Mouse (Mus musculus): ENCODE measurements around the gene 4930432K21Rik.

Gene 4930432K21Rik

DNA sequence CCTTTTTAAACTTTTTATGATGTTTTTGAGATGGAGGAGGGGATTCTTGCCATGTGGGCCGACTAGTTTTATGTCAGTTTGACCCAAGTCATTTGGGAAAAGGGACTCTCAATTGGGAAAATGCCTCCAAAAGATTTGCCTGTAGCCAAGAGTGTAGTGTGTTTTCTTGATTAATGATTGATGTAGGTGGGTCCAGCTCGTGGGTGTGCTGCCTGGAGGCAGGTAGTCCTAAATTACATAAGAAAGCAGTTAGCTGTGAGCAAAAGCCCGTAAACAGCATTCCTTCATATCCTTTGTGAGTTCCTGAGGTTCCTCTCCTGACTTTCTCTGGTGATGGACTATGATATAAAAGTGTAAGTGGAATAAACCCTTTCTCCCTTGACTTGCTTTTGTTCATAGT, 1.4 kb downstream of the 4930432K21Rik start:
- no peak for DNase-seq

DNA sequence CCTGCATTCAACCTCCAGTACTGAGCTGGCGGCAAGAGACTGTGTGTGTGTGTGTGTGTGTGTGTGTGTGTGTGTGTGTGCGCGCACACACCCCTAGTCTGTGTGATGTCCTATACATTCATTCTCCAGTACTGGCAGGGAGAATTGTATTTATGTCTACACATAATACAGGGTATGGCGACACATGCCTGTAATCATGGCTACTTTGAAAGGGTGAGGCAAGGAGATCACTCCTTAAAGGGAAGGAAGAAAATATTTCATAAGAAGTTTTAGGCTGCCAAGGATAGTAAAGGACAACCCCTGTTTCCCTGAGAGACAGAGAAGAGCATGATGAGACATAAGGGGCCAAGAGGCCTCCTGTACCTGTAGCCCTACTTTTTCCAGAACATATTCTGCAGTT, 9.8 kb downstream of the 4930432K21Rik start:
- no peak for DNase-seq

DNA sequence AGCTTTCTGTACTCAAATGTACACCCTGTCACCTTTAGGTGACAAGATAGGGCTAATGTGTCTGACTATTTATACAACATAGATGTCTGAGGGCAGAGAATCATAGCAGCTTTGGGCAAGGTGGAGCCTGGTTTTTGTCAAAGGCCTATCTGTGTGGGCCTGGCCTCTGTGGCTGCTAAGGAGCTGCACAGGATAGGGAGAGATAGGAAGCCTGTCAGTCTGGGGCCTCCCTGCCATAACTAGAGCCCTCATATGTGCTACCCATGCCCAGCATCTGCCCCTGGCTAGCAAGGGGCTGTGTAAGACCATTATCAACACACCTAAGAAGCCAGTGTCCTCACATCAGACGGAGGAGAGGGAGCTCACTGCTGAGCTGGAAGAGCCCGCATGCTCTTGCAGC, 19.9 kb downstream of the 4930432K21Rik start:
- DNase-seq = no peak

DNA sequence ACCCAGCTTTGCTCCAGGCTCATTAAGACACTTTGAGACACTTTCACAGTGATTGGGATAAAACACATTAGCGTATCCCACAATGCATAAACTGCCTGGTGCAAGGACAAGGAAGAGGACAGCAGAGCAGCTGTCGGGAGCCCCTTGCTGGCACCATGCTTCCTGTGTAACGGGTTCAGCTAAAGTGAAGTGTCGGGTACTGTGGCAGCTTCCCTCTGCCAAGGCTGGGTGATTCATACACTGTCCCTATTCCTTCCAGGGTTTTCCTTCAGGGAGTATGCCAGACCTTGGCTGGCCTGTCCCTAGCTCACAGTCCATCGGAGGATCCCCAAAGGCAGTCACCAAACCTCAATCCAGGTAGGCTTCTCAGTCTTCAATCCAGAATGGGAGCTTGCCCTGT, 22.3 kb downstream of the 4930432K21Rik start:
- DNase-seq = no peak

DNA sequence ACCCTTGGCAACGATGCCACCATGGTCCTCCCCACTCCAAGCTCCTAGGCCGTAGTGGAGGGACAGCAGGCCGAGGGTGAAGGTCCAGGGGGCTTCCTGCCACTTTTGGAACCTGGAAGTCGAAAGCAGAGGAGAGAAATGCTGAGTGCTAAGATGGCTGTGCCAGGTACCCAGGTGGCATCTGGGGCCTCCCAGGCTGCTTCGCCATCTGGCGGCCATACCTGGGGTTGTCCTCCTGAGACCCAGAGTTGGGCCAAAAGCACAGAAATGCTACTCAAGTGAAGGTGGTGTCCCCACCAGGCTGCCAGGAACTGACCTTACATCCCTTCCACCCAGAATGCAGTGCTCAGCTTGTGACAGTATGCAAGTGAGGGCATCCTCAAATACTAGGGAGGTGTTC, 26.0 kb downstream of the 4930432K21Rik start:
- DNase-seq = peak; percentile 80

DNA sequence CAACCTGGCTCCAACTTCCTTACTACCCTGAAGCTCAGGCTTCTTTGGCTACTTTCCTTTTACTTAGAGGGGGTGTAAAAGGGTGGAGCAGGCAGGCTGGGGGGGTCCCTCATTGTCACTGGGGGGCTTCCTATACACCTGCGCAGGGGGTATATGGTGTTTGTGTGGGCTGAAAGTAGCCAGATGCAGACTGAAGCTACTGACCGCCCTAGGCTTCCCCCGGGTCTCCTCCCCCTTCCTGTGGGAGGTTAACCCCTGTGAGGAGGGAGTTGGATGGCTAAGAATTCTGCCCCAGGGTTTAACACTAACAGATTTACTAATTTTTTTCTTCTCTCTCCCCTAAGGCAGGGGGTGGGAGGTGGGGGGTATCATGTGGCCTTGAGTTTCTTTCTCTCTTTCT, 28.7 kb downstream of the 4930432K21Rik start:
- no peak for DNase-seq

DNA sequence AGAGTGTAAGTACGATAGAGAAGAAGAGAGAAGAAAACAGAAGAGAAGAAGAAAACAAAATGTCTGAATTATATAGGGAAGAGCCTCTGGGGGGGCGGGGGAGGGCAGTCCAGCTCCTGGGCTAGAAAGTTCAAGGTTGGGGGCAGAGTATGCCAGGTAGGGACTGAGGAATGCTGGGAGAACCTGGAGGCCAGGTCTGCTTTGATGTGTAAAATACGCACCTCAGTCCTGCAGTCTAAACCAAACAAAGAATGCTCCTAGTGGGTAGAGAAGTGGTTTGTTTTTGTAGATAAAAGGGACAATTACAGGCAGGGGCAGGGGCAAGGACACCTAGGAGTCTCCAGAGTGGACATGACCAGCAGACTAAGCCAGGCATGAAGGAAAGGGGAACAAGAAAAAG, 29.6 kb downstream of the 4930432K21Rik start:
- no peak for DNase-seq

DNA sequence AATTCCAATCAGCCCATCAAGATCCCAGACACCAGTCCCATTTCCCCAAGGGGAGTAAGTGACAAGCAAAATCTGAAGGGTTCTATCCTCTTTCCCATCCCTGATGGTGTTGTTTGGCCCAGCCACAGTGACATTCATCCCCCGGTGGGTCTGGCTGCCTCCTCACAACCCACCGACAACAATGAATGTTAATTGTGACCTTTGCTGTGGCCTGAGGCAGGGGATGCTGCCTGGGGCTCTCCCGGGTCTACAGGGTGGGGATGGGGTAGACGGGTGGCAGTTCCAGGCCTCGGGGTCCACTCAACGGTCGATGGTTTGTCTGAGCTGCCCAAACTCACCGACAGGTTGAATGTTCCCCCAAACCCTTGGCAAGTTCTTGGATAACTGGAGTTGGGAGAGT, 30.8 kb downstream of the 4930432K21Rik start:
- DNase-seq = no peak

DNA sequence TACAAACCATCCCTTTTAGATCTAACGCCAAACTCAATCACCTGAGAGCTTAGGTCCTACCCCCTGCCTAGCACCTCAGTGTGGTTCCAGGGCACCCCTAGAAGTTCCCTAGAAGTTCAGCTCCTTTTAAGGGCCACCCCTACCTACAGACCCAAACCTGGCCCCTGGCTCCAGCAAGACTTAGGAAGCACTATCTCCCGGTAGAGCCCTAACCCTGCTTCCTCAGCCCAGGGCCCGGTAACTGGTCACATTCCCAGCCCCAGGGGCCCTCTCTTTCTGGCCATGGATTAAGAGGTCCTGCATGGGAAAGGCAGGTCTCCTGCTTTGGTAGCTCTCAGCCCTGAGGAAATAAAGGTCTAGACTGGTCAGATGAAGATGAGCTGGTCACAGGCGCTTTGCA, 32.1 kb downstream of the 4930432K21Rik start:
- DNase-seq = no peak

DNA sequence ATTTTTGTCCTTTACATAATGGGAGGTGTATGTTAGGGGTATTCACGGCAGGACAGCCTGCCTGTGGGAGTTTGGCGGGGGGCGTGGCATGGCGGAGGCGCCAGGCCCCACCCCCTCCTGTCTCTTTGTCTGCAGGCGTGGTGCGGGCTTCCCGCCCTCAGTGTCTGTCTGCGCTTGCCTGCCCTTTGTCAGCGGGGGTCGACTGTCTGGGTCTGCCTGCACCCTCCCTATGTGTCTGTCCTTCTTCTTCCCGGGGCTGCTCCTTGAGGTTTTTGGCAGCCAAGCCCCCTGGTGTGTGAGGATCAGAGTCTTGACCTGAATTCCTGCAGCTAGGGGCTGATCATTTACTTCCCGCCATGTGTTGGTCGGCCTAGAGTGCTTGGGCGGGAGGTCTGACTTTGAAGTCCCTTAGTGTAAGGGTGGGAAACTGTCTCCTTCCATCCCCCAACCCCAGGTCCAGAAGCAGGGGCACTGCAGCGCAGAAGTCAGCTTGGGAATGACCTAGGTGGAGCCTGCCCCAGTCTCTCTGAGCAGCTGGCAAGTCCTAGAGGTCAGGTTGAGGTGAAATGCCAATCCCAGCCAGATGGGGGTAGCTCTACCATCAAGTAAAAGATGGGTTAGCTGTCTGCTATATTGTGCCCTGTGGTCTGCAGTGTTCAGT, 32.8 kb downstream of the 4930432K21Rik start:
- no peak for DNase-seq

DNA sequence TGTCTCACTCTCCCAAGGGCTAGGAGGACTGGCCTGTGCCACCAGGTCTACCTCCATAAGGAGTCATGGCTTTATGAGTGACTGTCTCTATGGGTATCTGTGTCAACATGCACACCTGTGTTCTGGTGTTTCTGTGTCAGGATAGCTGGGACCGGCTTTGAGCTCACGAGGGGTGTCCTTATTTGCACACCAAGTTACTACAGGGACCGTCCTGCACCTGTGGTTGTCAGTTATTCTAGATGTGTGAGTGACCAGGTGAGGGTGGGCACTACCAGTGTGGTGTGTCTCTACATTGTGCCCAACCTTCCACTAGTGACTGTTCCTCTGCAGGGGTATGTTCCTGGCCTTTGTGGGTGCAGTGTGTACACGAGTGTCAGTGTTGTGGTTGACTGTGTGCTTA, 35.0 kb downstream of the 4930432K21Rik start:
- DNase-seq = no peak

DNA sequence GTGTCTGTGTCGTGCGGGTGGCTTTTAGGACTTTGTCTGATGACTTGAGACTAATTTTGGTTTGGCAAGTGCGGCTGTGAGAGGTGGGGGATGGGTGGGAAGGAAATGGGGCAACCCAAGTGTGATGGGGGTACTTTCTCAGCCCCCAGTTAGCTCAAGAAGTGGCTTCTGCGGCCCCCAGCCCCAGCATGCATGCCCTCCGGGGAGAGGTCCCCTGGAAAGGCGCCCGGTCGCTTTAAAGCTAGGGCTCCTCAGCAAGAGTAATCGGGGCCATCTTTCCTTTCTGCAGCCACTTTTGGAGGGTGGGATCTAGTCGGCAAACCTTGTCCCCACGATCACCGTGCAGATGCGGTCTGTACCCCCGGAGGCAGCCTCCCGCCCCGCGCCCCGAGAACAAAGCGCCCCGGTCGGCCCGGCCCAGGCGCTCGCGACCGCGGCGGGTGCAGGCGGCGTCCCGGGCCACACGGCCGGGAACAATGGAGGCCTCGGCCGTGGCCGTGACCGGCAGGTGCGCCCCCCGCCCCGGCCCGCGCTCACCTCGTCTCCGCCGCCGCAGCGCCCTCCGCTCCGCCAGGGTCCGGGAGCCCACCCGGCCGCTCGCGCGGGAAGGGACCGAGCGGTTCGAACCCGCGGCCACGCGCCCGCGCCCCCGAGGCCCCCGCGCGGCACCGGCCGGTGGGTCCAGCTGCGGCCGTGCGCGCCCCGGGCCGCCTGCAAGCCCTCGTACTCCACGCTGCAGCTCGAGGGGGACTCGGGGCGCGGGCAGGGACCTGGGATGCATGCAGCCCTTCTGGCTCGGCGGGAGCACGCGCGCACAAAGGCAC, 35.6 kb downstream of the 4930432K21Rik start:
- DNase-seq = no peak

DNA sequence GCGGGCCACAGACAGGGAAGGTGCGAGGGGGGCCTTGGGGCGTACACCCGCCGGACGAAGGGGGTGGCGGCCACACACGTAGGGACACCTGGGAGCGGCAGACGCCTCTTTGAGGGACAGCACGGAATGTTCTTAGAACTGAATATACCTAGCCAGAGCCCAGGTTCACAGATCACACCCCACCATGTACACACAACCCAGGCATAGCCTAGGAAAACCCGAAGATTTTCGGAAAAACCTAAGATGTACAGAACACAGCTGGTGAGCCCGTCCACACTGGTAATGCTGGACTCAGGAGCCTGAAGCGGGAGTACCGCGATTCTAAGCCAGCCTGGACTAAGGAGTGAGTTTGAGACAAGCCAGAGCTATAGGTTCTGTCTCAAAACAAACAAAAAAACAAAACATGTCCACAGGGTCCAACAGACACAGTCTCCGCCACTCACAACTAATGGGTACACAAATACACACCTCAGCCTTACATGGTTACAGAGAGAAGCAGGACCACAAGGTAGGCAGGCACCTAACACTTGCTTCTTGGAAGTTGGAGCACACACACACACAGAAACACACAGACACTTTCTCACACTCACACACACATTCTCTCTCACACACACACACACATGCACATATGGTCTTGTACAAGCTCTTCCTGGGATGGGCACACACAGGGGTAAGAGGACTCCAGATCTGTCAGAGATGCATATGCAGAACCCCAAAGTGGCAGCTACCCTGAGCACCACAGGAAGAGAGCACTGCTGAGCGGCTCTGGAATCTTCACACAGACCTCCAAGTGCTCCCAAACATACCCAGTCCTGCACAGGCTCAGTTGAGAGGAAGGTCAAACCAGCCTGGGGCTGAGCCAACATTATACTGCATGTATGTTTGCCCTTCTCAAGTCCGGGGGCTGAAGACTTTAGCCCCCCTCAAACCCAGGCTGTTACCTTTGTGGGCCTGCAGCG, 36.5 kb downstream of the 4930432K21Rik start:
- no peak for DNase-seq

DNA sequence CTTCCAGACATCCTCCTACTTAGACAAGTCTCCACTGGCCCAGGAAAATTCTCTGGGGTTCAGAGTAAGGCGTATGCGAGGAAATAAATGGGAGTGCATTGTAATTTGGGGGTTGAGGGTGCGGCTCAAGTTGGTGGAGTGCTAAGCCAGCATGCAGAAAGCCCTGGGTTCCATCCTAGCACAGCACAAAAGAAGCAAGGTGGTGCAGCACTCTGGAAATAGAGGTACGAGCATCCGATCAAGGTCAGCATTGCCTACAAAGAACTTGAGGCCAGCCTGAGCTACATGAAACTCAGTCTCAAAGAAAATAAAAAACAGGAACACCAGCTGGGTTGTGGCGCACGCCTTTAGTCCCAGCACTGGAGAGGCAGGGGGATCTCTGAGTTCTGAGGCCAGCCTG, 37.3 kb downstream of the 4930432K21Rik start, which contains the start of gene Nanos3:
TSS of gene Nanos3 (minus strand) at position 101 of the 400 bp plus-strand sequence.
- DNase-seq = no peak

DNA sequence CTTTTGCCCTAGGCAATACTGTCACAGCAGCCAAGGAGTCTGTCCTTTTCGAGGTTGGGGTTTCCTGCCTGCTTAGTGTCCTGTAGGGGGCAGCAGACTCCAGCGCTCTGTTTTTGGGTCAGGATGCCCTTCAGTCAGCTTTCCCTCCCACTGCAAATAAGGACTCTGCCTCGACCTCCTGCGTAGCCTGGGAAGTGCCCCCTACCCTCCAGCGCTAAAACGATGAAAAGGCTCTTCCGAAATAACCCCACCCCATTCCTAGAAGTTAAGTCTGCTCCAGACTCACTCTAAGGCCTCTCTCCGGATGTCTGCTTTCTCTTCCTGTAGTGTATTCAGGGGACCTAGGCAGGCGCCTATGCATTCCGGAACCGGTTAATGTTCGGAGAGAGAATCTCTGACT, 38.7 kb downstream of the 4930432K21Rik start:
- DNase-seq = peak; percentile 77

DNA sequence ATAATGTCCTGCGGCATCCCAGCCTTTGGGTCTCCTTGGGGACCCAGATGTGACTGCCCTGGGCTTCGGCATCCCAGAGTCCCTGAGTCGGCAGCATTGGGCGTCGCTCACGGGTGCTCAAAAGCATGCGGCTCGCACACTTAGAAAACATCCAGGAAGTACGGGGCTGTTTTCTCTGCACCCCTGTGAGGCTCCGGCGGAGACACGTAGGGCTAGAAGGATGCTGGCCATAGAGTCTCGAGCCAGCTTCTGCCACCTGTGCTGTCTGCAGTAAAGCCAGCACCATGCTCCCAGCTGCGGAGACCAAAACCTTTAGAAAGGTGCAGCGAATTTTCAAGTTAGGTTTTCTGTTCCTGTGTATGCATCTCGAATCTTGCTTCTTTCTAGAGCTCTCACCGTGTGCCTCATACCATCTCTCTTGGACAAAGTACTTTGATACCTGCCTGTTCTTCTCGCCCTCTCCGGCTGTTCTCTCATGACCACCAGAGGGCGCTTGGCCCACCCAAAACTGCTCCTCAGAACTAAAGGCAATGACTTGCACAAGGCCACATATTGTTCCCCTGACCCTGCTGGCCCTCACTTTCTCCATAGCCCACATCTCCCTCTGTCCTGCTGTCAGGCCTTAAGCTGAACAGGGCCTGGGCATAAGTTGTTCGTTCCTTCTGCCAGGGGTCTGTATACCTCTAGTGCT, 39.4 kb downstream of the 4930432K21Rik start:
- DNase-seq = peak; percentile 60

DNA sequence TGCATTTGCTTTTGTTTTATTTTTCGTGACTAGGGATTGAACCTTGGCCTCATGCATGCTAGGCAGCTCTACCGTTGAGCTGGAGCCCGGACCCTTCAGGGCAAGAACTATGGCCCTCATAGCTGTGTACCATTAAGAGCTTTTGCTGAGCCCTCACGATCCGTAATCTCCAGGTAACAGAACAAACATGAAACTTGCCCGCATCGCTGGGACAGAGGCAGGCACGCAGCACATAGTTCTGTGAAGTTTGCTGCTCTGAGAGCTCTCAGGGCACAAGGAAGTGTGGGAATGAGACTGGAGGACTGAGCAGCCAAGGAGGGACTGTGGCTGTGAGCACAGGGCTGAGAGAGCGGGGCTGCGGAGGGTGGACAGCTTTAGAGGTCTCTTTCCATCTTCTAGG, 40.8 kb downstream of the 4930432K21Rik start:
- DNase-seq = no peak

DNA sequence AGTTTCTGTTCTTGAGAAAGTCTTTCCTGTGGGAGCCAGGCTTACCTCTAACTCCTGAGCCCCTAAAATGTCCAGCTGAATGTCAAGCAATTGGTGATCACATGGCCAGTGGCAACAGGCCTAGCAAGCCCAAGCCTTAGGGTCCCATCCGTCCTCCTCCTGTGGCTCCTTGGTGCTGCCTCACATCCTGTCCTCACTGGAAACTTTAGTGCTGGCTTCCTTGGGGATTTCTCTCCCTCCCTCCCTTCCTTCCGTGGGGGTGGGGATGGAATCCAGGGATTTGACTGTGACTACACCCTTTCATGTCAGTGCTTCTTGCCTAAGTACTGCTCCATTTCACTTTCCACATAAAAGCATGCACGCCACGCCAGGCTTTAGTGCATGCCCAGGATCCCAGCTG, 41.8 kb downstream of the 4930432K21Rik start:
- DNase-seq = no peak

DNA sequence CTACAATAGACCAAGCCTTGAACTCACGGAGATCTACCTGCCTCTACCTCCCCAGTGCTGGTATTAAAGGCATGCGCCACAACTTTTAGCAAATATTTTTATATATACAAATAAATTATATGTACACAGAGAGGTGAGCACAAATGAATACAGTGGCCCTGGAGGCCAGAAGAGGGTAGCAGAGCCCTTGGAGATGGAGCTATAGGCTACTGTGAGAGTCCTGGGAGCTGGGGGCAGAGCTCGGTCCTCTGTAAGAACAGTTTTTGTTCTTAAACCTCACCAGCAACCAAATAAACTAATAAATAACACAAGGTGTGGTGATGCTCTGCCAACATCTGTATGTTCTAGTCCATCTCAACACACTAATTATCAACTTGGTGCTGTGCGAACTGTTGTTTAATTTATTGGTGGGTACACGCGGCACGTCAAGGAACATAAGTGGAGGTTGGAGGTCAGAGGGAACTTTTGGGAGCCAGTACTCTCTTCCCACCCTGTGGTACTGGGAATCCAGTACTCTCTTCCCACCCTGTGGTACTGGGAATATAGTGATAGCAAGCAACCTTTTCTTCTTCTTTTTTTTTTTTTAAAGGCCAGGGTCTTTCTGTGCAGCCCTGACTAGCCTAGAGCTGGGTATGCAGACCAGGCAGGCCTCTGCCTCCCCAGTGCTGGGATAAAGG, 42.5 kb downstream of the 4930432K21Rik start:
- no peak for DNase-seq

DNA sequence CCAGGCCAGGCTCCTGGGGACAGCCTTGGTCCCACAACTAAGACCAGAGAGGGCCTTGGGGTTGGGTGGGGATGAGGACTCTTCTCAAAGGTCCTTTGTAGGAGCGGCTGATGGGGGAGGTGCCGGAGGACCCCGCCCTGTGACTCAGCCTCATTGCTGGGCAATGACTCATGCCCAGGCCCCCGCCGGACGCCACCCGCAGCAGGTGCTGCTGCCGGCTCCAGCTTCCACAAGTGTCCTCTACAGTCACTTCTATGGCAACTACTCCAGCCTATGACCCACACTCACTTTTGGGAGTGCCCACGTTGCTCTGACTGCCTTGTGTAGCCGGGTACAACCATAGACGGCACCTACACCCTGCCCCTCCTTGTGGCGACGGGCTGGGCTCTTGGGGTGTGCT, 44.2 kb downstream of the 4930432K21Rik start:
- no peak for DNase-seq

DNA sequence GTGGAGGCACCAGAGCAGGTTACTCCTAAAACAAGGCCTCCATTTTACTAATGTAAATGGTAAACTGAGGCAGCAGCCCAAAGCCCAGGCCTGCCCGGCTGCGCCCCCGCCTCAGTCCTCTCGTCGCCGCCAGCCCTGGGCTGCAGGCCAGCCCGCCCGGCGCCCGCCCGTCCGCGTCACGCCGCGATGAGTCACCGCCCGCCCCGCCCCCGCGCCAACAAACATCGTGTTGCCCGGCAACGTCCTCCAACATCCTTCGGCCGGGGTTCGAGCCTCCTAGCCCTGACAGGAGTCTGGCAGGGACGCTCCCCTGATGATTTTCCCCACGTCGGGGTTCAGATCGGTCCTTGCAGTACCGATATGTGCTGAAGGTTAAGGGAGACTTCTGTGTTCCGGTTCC, 44.7 kb downstream of the 4930432K21Rik start:
- DNase-seq = no peak

DNA sequence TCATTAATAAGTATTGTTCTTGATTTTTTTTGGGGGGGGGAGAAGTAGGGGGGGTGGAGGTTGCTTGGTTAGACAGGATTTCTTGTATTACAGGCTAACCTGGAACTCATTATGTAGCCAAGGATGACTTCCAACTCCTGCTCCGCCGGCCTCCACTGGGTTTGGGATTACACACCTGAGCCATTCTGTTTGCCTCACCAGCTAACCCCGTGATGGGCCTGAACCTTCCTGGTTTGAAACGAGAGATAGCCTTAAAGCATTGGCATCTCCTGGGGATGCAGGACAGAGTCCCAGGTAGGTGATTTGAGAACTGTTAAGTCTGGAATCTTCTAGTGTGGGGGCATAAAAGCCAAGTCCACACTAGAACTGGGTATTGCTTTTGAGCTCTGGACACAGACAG, 45.3 kb downstream of the 4930432K21Rik start:
- DNase-seq = no peak
